Mouse (Mus musculus) spleen, adult 2 months (tissue): ENCODE data around the gene Pan3.

Source experiments
- CTCF ChIP-seq: fragments of 200-500 bp; IDR thresholded peaks from 2 replicates; pipeline ENCODE4 v1.5.1; 2011; ENCODE audit warnings: mild to moderate bottlenecking, inconsistent platforms; ENCODE audit not compliant: insufficient read depth, insufficient read length, insufficient replicate concordance; ENCODE audit errors: extremely low read depth
- POLR2A ChIP-seq: fragments of 200-500 bp; IDR thresholded peaks from 2 replicates; pipeline ENCODE4 v1.6.1; 2011; ENCODE audit warnings: low read depth, low read length, inconsistent platforms

- TF ChIP-seq CTCF (no peak), POLR2A (no peak)
These were observed 149.7 kb downstream of the Pan3 start for GRCm38 (mm10) chr5:147579691-147580090.
